Mouse (Mus musculus) heart, postnatal 0 days (tissue): Measurements from ENCODE around the gene Tenm3.

Experiments used
- CTCF ChIP-seq: IDR thresholded peaks from 2 replicates; pipeline ENCODE4 v1.5.1; 2016; ENCODE audit warnings: antibody characterized with exemption, control low read depth, low read depth
- EP300 ChIP-seq: IDR thresholded peaks from 2 replicates; pipeline ENCODE4 v1.6.1; 2016; ENCODE audit warnings: antibody characterized with exemption, low read depth

DNA sequence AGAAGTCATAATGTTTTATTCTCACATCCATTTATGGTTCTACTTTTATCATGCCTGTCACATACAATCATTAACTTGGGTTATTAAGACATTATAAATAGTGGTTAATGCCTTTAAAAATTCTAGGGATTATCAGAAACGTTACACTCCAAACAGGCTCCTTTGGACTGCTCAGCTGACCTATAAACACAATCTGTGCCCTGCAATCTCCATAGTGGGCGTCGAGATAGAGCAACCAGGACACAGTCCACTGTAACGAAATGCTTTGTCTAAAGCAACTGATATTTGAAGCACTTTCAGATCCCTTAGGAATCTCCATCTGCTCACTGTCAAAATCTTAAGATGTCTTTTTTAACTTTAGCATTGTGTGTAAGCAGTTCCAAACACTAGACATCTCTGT, 207.9 kb downstream of the Tenm3 start:
- no peak for TF ChIP-seq CTCF
- no peak for TF ChIP-seq EP300
